Mouse (Mus musculus) liver, adult 2 months (tissue): ENCODE results near the gene 2300002M23Rik. TPM values are rescaled to one million over a fixed set of nuclear protein-coding genes. Genes with fewer than 3 reads are reported as not detected.

ENCODE experiments used
- DNase-seq: peaks from one replicate; pipeline ENCODE4 v3.0.0-alpha.2; 2011; ENCODE audit warnings: low read depth, low spot score; ENCODE audit errors: extremely low read depth
- H3K27ac ChIP-seq: fragments of 200-500 bp; replicated peaks from 2 replicates; pipeline ENCODE4 v1.5.1; 2012; ENCODE audit warnings: low read depth, mild to moderate bottlenecking, control low read depth, inconsistent platforms, low read length; ENCODE audit not compliant: insufficient read depth
- H3K27me3 ChIP-seq: fragments of 200-500 bp; 2 replicates; pipeline ENCODE4 v1.6.1; 2012; ENCODE audit warnings: mild to moderate bottlenecking, moderate library complexity, low read length, inconsistent platforms; ENCODE audit not compliant: control insufficient read depth, insufficient read depth
- H3K36me3 ChIP-seq: fragments of 200-500 bp; 2 replicates; pipeline ENCODE4 v1.6.1; 2012; ENCODE audit warnings: low read length, inconsistent platforms; ENCODE audit not compliant: control insufficient read depth, insufficient read depth
- H3K4me1 ChIP-seq: fragments of 200-500 bp; 2 replicates; pipeline ENCODE4 v1.6.1; 2011; ENCODE audit warnings: low read length; ENCODE audit not compliant: control insufficient read depth, insufficient read depth
- H3K4me3 ChIP-seq: fragments of 200-500 bp; 2 replicates; pipeline ENCODE4 v1.5.1; 2011; ENCODE audit warnings: low read depth, mild to moderate bottlenecking, control low read depth, low read length, moderate library complexity; ENCODE audit not compliant: insufficient read depth
- H3K79me2 ChIP-seq: fragments of 200-500 bp; 2 replicates; pipeline ENCODE4 v1.6.1; 2012; ENCODE audit warnings: inconsistent platforms, mild to moderate bottlenecking, low read length, moderate library complexity; ENCODE audit not compliant: control insufficient read depth, insufficient read depth
- H3K9ac ChIP-seq: fragments of 200-500 bp; 2 replicates; pipeline ENCODE4 v1.6.1; 2012; ENCODE audit warnings: low read depth, mild to moderate bottlenecking, control low read depth, inconsistent platforms, low read length
- CTCF ChIP-seq: fragments of 200-500 bp; IDR thresholded peaks from 2 replicates; pipeline ENCODE4 v1.5.1; 2011; ENCODE audit warnings: low read depth, low read length, control low read depth
- POLR2A ChIP-seq: fragments of 200-500 bp; IDR thresholded peaks from 2 replicates; pipeline ENCODE4 v1.6.1; 2011; ENCODE audit warnings: low read length, control low read depth; ENCODE audit not compliant: insufficient read depth; ENCODE audit errors: extremely low read depth
- WGBS: fragments of 180-500 bp; shearing (Covaris S2); methylation state at CpG from one replicate; pipeline ENCODE4 v1.1.7; 2018; 5-methylcytosine and 5-hydroxymethylcytosine counted together
- polyA plus RNA-seq: library from polyadenylated mRNA; depleted of rRNA; stranded (reverse); fragments of >200 nt; gene quantifications from 2 replicates; pipeline ENCODE4 v1.2.3, GENCODE M21; 2012
- total RNA-seq: library from RNA; depleted of rRNA; stranded (reverse); fragments of >200 nt; gene quantifications from 2 replicates; pipeline ENCODE4 v1.2.3, GENCODE M21; 2014

The 2300002M23Rik gene
- total and polyA plus RNA-seq, 2 experiments, result not detected

DNA sequence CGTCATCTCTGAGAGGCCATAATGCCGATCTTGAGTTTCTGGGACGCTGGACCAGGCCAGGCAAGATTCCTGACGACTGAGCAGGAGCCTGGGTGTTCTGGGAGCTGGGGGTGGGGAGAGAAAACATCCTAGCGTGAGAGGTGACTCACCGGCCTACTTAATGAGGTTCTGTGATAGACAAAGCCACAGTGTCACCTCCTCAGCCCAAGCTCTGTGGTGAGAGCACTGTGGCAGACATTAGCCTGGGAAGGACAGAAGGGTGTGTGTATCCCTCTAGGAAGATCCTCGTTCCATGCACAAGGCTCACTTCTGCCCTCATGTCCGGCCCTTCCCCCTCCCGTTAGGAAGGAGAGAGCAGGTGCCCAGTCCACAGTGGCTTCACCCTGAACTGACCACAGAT is 9.9 kb upstream of the 2300002M23Rik start:
- WGBS, result 81% methylated on average over 9 of the region's 9 CpGs
- Histone ChIP-seq H3K79me2 (no peaks in the 10 kb centered on the region), H3K4me1 (peaks cover 5% of the 10 kb centered on the region; the same call in 1 of the 2 replicates), H3K9ac (no peak overlapping the region), H3K4me3 (no peak overlapping the region), H3K36me3 (no peaks in the 10 kb centered on the region), H3K27me3 (no peaks in the 10 kb centered on the region), H3K27ac (no peak overlapping the region)
- no peak for TF ChIP-seq POLR2A
- TF ChIP-seq CTCF, result no peak; the same call in 1 of the 2 replicates
- DNase-seq, result no peak

GRCm38 (mm10) chr17:35558216-35558615 is 9.0 kb upstream of the 2300002M23Rik start:
- Histone ChIP-seq H3K27me3 (no peaks in the 10 kb centered on the region), H3K4me1 (peaks cover 5% of the 10 kb centered on the region; the same call in 1 of the 2 replicates), H3K79me2 (no peaks in the 10 kb centered on the region), H3K36me3 (no peaks in the 10 kb centered on the region), H3K4me3 (no peak overlapping the region), H3K27ac (no peak overlapping the region), H3K9ac (no peak overlapping the region)
- WGBS, result 55% methylated on average over 8 of the region's 8 CpGs
- no peak for DNase-seq
- TF ChIP-seq POLR2A, result no peak

GRCm38 (mm10) chr17:35567767-35568166 is 517 bp downstream of the 2300002M23Rik start:
- Histone ChIP-seq H3K36me3 (no peaks in the 10 kb centered on the region), H3K27ac (no peak overlapping the region), H3K79me2 (no peaks in the 10 kb centered on the region), H3K4me3 (no peak overlapping the region), H3K27me3 (peaks cover 12% of the 10 kb centered on the region), H3K9ac (no peak overlapping the region), H3K4me1 (no peaks in the 10 kb centered on the region)
- DNase-seq, result no peak
- WGBS, result 34% methylated on average over 9 of the region's 9 CpGs
- TF ChIP-seq CTCF (no peak), POLR2A (no peak)

DNA sequence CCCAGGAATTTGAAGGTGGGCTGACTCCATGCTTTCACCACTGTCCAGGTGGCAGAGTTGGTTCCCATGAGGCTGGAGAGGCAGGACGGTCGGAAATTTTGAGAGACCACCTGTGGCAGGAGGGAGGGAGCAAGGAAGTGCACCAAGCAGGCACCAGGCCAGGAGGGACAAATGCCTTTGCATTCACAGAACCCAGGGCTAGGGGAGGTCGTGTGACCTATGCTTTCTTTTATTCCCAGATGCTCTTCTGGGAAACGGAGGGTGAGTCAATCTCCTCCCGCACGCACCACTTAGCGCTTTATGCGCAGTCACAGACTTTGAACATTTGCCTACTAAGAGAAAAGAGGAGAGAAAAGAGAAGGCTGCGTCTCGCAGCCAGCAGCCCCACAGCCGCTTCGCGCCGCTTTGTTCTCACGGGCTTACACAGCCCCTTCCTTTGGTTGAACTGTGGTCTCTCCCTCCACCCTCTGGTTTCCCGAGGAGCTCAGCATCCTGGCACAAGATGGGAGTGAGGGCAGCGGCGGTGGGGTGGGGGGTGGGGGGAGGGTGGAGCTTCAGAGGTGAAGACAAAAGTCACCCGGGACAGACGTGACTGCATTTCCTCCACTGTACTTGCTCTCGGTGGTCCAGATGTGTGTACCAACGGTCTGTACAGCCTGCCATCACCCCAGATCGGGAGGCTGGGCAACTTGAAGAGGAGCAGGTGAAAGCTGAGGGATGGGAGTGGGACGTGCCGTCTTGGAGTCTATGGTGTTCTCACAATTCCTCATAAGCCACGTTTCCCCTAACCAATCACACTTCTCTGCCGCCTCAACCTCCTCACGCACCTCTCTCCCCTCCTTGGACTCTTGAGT is 2.1 kb downstream of the 2300002M23Rik start:
- DNase-seq, result no peak
- Histone ChIP-seq H3K9ac (no peak overlapping the region), H3K36me3 (no peaks in the 10 kb centered on the region), H3K79me2 (no peaks in the 10 kb centered on the region), H3K27ac (no peak overlapping the region), H3K27me3 (peaks cover 12% of the 10 kb centered on the region), H3K4me1 (no peaks in the 10 kb centered on the region), H3K4me3 (no peak overlapping the region)
- WGBS, result 10% methylated on average over 28 of the region's 28 CpGs
- TF ChIP-seq CTCF (no peak), POLR2A (no peak)

- WGBS, result 90% methylated on average over 14 of the region's 14 CpGs
These were observed 3.6 kb downstream of the 2300002M23Rik start for GRCm38 (mm10) chr17:35570836-35571235.

GRCm38 (mm10) chr17:35571477-35571876 is 4.2 kb downstream of the 2300002M23Rik start:
- no peaks in the 10 kb centered on the region for H3K79me2 ChIP-seq
- H3K36me3 ChIP-seq, result no peaks in the 10 kb centered on the region
- no peak overlapping the region for H3K4me3 ChIP-seq
- TF ChIP-seq CTCF (no peak), POLR2A (no peak)
- no peak overlapping the region for H3K9ac ChIP-seq
- H3K27ac ChIP-seq, result no peak overlapping the region
- H3K27me3 ChIP-seq, result peaks cover 12% of the 10 kb centered on the region
- 94% methylated on average over 7 of the region's 7 CpGs for WGBS
- DNase-seq, result no peak
- no peaks in the 10 kb centered on the region for H3K4me1 ChIP-seq

More at GRCm38 (mm10) chr17:35570836-35571235, 3.6 kb downstream of the 2300002M23Rik start:
- H3K27me3 ChIP-seq, result peaks cover 12% of the 10 kb centered on the region
- no peaks in the 10 kb centered on the region for H3K79me2 ChIP-seq
- H3K27ac ChIP-seq, result no peak overlapping the region
- H3K9ac ChIP-seq, result no peak overlapping the region
- H3K4me1 ChIP-seq, result no peaks in the 10 kb centered on the region
- DNase-seq, result no peak
- H3K4me3 ChIP-seq, result no peak overlapping the region
- no peak for TF ChIP-seq CTCF
- no peak for TF ChIP-seq POLR2A
- no peaks in the 10 kb centered on the region for H3K36me3 ChIP-seq
